Mouse (Mus musculus) lung, postnatal 0 days (tissue): ENCODE measurements around the gene Mast3. TPM values are rescaled to one million over a fixed set of nuclear protein-coding genes. Genes with fewer than 3 reads are reported as not detected.

Experiments used
- ATAC-seq: fragments of 200-750 bp; cut with Nextera tagmentation; 2 replicates; pipeline ENCODE4 v1.8.0; 2017; ENCODE audit warnings: moderate library complexity
- DNase-seq: peaks from one replicate; pipeline ENCODE4 v3.0.0-alpha.2; 2016; ENCODE audit warnings: low spot score
- H3K27ac ChIP-seq: fragments of 300-500 bp; sonication (generic); 2 replicates; pipeline ENCODE4 v1.5.1; 2014; ENCODE audit warnings: antibody characterized with exemption, mild to moderate bottlenecking, low read length, mixed read lengths
- H3K27me3 ChIP-seq: fragments of 300-500 bp; sonication (generic); replicated peaks from 2 replicates; pipeline ENCODE4 v1.6.1; 2014; ENCODE audit warnings: low read length, mixed read lengths; ENCODE audit not compliant: insufficient read depth
- H3K36me3 ChIP-seq: fragments of 300-500 bp; sonication (generic); 2 replicates; pipeline ENCODE4 v1.6.1; 2014; ENCODE audit warnings: low read length, mixed read lengths; ENCODE audit not compliant: insufficient read depth
- H3K4me1 ChIP-seq: fragments of 300-500 bp; sonication (generic); 2 replicates; pipeline ENCODE4 v1.6.1; 2014; ENCODE audit warnings: antibody characterized with exemption, low read depth, low read length, mixed read lengths; ENCODE audit not compliant: insufficient read depth
- H3K4me2 ChIP-seq: fragments of 300-500 bp; sonication (generic); replicated peaks from 2 replicates; pipeline ENCODE4 v1.6.1; 2014; ENCODE audit warnings: low read depth, mild to moderate bottlenecking, low read length, moderate library complexity, mixed read lengths
- H3K4me3 ChIP-seq: fragments of 300-500 bp; sonication (generic); 2 replicates; pipeline ENCODE4 v1.5.1; 2014; ENCODE audit warnings: low read depth, low read length
- H3K9ac ChIP-seq: fragments of 300-500 bp; sonication (generic); replicated peaks from 2 replicates; pipeline ENCODE4 v1.6.1; 2014; ENCODE audit warnings: low read depth, mild to moderate bottlenecking
- H3K9me3 ChIP-seq: fragments of 300-500 bp; sonication (generic); 2 replicates; pipeline ENCODE4 v1.6.1; 2016; ENCODE audit warnings: low read length, mixed read lengths
- CTCF ChIP-seq: IDR thresholded peaks from 2 replicates; pipeline ENCODE4 v1.5.1; 2016; ENCODE audit warnings: antibody characterized with exemption, mild to moderate bottlenecking
- EP300 ChIP-seq: IDR thresholded peaks from 2 replicates; pipeline ENCODE4 v1.6.1; 2016; ENCODE audit warnings: antibody characterized with exemption, mild to moderate bottlenecking, control low read depth
- WGBS: fragments of 180-500 bp; shearing (Covaris S2); extraction: QIAGEN DNeasy Blood & Tissue Kit; methylation state at CpG from one replicate; pipeline ENCODE4 v1.1.7; 2014; 5-methylcytosine and 5-hydroxymethylcytosine counted together
- polyA plus RNA-seq: library from polyadenylated mRNA; unstranded; fragments of >200 nt; fragmentation: Nextera tagmentation; extraction: Ambion mirVana; gene quantifications from 2 replicates; pipeline ENCODE4 v1.2.1, GENCODE M21; 2015

The Mast3 gene
- polyA plus RNA-seq, 1 experiment from 2014 or later = 7.6 TPM

DNA sequence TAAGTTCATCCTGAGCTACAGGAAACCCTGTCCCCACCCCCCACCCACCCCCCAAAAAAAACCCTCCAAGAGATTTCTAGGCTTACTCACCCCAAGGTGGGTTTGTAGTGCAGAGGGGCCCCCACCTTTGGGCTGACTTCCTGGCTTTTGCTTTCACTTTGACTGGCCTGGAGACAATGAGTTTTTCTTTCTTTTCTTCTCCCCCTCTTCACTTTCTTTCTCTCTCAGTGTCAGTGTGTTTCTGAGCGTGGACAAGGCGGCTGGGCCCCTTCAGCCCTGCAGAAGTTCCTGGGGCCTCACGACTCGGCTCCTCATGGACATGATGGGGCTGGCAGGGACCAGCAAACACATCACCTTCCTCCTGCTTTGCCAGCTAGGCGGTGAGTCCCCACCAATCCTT is 3.4 kb upstream of the Mast3 start, which contains the start of gene Il12rb1:
TSS of gene Il12rb1 (plus strand) at position 211 of the 400 bp plus-strand sequence.
- Histone ChIP-seq H3K36me3 (no peaks in the 10 kb centered on the region), H3K4me2 (no peak within 1 kb of the TSS), H3K27me3 (0 out of 2 replicates have a peak, but pooled peaks cover 7% of the 10 kb centered on the region), H3K9me3 (no peaks in the 10 kb centered on the region), H3K9ac (no peak within 1 kb of the TSS), H3K27ac (no peak within 1 kb of the TSS), H3K4me3 (no peak within 1 kb of the TSS), H3K4me1 (peaks cover 3% of the 10 kb centered on the region; the same call in 1 of the 2 replicates)
- WGBS = 66% methylated on average over 5 of the region's 5 CpGs
- no peak for TF ChIP-seq EP300
- no peak for TF ChIP-seq CTCF
- DNase-seq = no peak
- ATAC-seq = no peak

DNA sequence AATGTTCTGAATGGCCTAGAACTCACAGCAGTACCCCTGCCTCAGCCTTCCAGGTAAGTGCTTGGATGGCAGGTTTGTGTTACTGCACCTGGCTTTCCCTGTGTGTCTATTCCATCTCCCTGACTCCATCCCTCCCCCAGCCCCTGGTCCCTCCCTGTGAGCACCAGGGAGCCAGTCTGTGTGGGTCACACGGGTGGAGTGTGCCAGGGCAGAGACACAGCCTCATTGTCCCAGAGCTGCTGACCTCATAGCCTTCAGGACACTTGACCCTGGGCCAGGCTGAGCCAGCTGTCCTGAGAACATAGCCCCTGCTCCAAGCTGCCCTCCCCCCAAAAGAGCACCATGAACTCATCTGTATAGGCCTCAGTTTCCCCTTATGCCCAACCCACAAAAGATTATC is 2.5 kb upstream of the Mast3 start:
- H3K4me2 ChIP-seq = no peak overlapping the region
- DNase-seq = no peak
- no peaks in the 10 kb centered on the region for H3K36me3 ChIP-seq
- H3K27me3 ChIP-seq = 0 out of 2 replicates have a peak, but pooled peaks cover 10% of the 10 kb centered on the region
- no peak overlapping the region for H3K4me3 ChIP-seq
- H3K9ac ChIP-seq = no peak overlapping the region
- H3K9me3 ChIP-seq = no peaks in the 10 kb centered on the region
- no peak for TF ChIP-seq EP300
- no peak for TF ChIP-seq CTCF
- 46% methylated on average over 1 of the region's 1 CpGs for WGBS
- ATAC-seq = no peak
- H3K27ac ChIP-seq = no peak overlapping the region
- H3K4me1 ChIP-seq = peaks cover 3% of the 10 kb centered on the region; the same call in 1 of the 2 replicates

DNA sequence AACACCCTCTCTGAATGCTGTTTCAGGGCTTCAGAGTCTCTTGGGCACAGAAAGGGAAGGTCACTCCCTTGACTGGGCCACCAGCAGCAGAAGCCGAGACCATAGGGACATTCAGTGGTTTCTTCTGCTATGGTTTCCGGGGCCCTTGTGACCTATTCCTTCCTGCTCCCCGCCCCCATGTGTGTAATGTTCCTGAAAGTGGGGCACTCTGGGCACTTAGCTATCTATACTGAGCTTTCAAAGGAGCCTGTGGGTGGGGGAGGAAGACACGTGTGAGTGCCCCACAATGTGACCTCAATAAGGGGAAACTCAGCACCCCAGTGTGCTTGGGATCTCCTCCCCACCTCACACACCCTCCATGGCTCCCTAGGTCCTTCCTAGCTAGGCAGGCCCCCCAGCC is 1.7 kb upstream of the Mast3 start:
- no peaks in the 10 kb centered on the region for H3K9me3 ChIP-seq
- DNase-seq = peak; percentile 50
- no peak overlapping the region for H3K4me3 ChIP-seq
- no peak overlapping the region for H3K27ac ChIP-seq
- H3K4me2 ChIP-seq = no peak overlapping the region
- peaks cover 3% of the 10 kb centered on the region; the same call in 1 of the 2 replicates for H3K4me1 ChIP-seq
- ATAC-seq = no peak
- 51% methylated on average over 4 of the region's 4 CpGs for WGBS
- H3K9ac ChIP-seq = no peak overlapping the region
- TF ChIP-seq CTCF (no peak), EP300 (no peak)
- no peaks in the 10 kb centered on the region for H3K36me3 ChIP-seq
- 0 out of 2 replicates have a peak, but pooled peaks cover 10% of the 10 kb centered on the region for H3K27me3 ChIP-seq

DNA sequence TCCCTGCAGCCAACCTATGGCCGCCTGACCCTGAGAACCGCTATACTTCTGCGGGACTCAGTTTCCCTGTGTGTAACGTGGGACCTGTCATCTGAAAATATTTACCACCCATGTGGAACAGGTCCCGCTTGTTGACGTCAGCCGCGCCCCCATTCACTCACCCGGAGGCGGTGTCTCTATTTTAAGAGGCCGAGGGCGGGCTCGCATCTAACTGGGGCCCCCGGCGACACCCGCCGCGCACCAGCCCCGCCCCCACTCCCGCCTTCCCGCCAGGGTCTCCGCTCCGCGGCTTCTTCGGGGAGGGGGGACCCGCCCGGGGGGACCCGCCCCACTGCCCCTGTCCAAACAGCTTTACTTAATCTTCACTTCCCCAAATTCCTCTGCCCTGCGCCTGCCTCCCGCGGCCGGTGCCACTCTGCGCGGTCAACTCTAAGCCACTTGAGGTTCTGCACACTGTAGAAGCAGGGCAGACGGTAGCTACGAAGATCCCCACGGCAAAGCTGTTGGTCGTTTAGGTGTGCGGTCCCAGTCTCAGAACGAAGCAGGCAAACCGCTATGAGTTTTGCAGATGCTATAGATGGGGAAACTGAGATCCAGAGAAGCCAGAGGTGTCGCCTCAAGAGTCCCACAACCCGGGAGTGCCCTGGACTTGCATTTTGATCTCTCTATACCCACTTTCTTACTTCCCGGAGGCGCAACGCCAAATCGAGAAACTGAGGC is 933 bp downstream of the Mast3 start:
- DNase-seq = peak; percentile 64
- Histone ChIP-seq H3K9ac (peak overlapping the region; percentile 38; the same call in 1 of the 2 replicates), H3K27ac (0 out of 2 replicates have a peak overlapping the region, but pooled peaks have one; percentile 3), H3K36me3 (no peaks in the 10 kb centered on the region), H3K4me2 (peak overlapping the region; percentile 85), H3K4me1 (peaks cover 3% of the 10 kb centered on the region; the same call in 1 of the 2 replicates), H3K27me3 (peaks cover 16% of the 10 kb centered on the region; the same call in 1 of the 2 replicates), H3K4me3 (peak overlapping the region; percentile 47), H3K9me3 (no peaks in the 10 kb centered on the region)
- peak; percentile 39 for ATAC-seq
- WGBS = 2% methylated on average over 42 of the region's 47 CpGs
- no peak for TF ChIP-seq EP300
- no peak for TF ChIP-seq CTCF

DNA sequence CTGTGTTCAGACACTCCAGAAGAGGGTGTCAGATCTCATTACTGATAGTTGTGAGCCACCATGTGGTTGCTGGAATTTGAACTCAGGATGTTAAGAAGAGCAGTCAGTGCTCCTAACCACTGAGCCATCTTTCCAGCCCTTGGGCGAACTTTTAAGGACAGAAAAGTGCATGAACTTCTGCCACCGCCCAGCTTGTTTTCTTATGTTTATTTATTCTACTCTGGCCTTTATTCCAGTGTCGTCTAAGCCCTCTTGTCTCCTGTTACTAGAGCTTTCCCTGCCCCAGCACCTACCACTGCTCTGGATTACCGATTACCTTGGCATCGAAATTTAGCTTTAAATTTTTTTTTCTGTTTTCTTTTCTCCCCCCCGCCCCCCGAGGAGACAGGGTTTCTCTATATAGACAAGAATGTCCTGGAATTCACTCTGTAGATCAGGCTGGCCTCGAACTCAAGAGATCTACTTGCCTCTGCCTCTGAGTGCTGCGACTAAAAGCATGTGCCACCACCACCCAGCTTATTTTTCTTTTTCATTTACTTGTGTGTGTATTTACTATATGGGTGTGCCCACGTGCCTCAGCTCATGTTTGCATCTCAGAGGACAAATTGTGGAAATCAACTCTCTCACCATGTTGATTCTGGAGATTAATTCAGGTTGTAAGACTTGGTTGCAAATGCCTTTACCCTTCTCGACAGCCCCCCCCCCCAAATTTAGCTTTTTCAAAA is 1.9 kb downstream of the Mast3 start:
- peak overlapping the region; percentile 85; the same call in 1 of the 2 replicates for H3K4me2 ChIP-seq
- no peak overlapping the region for H3K4me3 ChIP-seq
- ATAC-seq (no peak), DNase-seq (no peak)
- H3K27ac ChIP-seq = no peak overlapping the region
- WGBS = 53% methylated on average over 11 of the region's 11 CpGs
- H3K36me3 ChIP-seq = no peaks in the 10 kb centered on the region
- no peak for TF ChIP-seq CTCF
- H3K27me3 ChIP-seq = peaks cover 16% of the 10 kb centered on the region; the same call in 1 of the 2 replicates
- no peaks in the 10 kb centered on the region for H3K9me3 ChIP-seq
- peaks cover 4% of the 10 kb centered on the region; the same call in 1 of the 2 replicates for H3K4me1 ChIP-seq
- no peak overlapping the region for H3K9ac ChIP-seq

DNA sequence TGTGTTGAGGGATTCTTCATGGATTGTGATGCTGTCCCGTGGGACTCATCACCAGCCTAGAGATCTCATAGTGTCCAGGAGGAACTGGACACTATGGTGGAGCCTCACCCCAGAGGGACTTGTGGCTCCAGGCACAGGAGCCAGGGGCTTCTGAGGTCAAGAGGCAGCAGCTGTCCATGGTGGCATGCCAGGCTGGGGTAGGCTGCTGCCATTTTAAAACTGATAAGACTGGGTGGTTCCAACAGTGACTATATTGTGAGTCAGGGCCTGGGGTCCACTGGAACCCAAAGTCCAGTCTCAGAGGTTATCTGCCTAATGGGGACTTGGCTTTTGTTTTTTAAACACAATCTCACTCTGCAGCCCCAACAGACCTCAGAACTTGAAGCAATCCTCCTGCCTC is 3.0 kb downstream of the Mast3 start:
- Histone ChIP-seq H3K9me3 (no peaks in the 10 kb centered on the region), H3K36me3 (no peaks in the 10 kb centered on the region), H3K27ac (no peak overlapping the region), H3K4me1 (peaks cover 7% of the 10 kb centered on the region; the same call in 1 of the 2 replicates), H3K9ac (no peak overlapping the region), H3K4me2 (no peak overlapping the region), H3K27me3 (peaks cover 16% of the 10 kb centered on the region; the same call in 1 of the 2 replicates), H3K4me3 (no peak overlapping the region)
- ATAC-seq (no peak), DNase-seq (no peak)
- TF ChIP-seq EP300 (no peak), CTCF (no peak)
- WGBS = 73% methylated on average over 1 of the region's 1 CpGs
